Mouse (Mus musculus): Measurements from ENCODE around the gene Cyp2e1.
"Not testable (repeated sequence)": the region's sequence is repeated elsewhere in the genome, so short reads cannot be mapped to it uniquely, and the experiment has no call there.

Gene Cyp2e1

DNA sequence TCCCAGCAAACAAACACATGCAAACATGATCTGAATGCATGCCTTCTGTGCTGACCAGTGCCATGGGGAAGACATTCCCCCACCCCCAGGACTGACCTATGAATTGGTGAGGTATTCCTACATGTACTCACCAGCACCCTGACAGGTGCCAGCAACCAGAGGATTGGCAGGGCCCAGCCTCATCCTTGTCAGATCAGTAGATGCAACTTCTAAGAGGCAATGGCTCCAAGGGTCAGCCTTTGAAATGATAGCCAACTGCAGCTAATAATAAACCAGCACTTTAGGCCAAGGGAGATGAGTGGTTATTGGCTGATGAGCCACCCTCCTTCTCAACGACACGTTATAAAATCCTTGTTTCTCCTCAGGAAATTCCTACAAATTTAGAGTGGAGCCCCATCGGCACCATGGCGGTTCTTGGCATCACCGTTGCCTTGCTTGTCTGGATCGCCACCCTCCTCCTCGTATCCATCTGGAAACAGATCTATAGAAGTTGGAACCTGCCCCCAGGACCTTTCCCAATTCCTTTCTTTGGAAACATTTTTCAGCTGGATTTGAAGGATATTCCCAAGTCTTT is at the start of gene Cyp2e1:
Gene Cyp2e1, plus strand, starts transcription at position 293 of the 574 bp plus-strand sequence.
- no peak for DNase-seq (ENCODE audit: low spot score)

DNA sequence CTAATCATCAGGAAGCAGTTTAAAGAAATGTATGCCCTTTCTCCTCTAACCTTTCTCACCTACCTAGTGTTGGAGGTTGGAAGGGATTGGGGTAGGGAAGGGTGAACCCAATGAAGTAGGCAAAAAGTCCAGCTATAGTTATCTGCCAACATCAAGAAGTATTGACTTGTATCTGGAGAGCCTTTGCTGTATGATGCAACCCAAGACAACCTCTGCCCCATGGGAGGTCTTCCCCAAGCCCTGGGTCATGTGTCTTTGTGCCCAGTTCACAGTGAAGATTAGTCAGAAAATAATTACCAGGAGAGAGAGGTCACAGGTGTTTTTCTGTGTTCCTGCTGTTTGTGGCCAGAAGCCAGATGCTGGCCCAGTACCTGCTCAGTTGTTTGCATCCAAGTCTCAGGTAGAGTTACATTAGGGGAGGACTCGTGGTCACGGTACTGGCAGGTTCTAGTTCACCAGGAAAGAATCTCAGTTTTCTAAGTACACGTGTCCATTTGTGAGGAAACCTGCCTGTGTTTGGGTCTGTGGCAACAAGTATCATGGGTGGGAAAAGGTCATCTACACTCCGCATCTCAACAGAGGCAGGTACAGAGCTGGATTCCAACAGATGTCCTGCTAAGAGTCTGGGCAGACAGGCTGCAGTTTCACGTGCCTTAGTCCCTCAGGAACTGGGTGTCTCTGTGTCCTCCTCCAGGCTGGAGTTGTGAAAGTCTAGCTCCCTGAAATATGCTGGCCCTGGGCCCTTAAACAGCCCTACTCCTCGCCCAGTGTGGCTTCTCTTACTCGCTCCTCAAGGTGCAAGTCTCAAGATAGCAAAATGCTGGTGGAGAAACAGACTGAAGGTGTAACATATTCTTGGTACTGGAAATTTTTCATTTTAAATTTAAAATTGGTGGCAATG is 46.1 kb upstream of the Cyp2e1 start:
- DNase-seq (ENCODE audit: low spot score), result no peak

- DNase-seq (ENCODE audit: low spot score), result no peak
Observed at GRCm38 (mm10) chr7:140721095-140721494, 42.4 kb upstream of the Cyp2e1 start.

DNA sequence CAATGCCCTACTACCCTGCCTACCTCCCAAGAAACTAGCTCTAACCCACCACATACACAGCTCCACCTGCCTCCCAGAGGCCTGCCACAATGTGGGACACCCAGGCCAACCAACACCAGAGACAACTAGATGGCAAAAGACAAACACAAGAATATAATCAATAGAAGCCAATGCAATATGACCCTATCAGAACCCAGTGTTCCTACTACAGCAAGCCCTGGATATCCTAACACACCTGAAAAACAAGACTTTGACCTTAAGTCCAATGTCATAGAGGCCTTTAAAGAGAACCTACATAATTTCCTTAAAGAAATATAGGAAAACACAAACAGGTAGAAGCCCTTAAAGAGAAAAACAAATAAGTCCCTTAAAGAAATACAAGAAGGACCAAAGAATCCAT is 38.0 kb upstream of the Cyp2e1 start:
- no peak for DNase-seq (ENCODE audit: low spot score)

DNA sequence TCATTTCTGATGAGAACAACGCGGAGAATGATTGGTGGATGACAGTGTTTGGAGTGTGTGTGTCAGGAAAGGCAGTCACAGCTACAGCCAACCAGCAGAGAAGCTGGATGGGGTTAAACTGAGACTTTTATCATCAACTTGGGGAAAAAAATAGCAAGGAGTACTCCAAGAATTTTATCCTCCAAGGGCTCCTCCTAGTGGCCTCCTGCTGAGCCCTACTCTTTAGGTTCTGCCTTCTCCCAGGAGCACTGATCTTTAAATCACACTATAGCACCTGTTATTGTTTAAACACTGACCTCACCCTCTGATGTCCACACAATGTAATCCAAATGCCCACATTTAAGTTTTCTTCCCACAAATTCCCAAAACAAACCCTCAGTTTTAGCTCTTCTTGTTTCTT is 30.4 kb upstream of the Cyp2e1 start:
- no peak for DNase-seq (ENCODE audit: low spot score)

DNA sequence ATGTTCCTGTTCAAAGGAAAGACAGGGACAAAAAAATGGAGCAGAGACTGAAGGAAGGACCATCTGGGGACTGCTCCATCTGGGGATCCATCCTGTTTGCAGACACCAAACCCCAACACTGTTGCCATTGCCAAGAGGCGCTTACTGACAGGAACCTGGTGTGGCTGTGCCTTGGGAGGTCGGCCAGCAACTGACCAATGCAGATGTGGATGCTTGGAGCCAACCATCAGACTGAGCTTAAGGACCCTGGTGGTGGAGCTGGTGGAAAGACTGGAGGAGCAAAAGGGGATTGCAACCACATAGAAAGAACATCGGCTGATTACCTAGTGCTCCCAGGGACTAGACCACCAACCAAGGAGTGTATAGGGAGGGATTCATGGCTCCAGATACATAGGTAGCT is 16.1 kb upstream of the Cyp2e1 start:
- no peak for DNase-seq (ENCODE audit: low spot score)

DNA sequence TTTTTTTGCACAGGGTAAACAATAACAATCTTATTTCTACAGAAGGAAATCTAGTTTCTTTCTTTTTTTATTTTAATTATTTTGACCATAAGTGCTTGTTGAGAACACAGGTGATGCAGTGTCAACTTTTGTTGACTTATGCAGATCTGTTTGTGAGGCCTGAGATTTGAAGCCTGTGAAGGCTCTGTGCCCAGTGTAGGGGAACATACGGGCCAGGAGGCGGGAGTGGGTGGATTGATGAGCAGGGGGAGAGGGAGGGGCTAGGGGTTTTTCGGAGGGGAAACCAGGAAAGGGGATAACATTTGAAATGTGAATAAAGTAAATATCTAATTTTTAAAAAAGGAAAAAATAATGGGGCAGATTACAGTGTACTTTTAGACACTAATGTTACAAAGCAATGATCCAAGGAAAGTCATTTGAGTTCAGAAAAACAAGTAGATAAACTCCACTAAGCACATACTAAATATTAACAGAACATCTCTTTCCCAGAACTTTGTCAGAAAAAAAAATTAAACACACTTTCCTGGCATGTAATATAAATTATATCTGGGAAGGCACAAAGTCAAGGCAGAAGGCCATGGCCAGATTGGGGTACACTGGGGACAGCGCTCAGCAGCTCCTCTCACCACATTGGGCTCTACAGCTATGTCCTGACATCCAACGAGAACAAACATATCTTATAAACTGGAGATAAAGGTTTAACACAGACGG is 15.3 kb upstream of the Cyp2e1 start:
- no peak for DNase-seq (ENCODE audit: low spot score)

DNA sequence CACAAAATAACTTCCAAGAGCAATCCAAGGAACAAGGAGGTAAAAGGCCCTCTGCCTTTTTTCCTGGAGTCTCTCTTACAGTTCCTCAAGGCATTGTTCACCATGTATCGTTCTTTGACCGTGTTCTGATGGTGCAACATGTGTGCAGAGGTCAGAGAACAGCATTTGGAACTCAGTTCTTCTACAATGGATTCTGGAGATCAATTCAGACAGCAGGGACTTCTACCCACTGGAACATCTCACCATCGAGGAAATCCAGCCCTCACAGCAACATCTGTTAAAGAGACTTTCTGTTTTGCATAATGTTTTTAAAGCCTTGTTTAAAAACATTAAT is 14.7 kb upstream of the Cyp2e1 start:
- DNase-seq (ENCODE audit: low spot score), result no peak

- no peak for DNase-seq (ENCODE audit: low spot score)
Observed at GRCm38 (mm10) chr7:140754556-140754955, 9.0 kb upstream of the Cyp2e1 start.

GRCm38 (mm10) chr7:140756151-140756854 is 7.2 kb upstream of the Cyp2e1 start:
- no peak for DNase-seq (ENCODE audit: low spot score)

DNA sequence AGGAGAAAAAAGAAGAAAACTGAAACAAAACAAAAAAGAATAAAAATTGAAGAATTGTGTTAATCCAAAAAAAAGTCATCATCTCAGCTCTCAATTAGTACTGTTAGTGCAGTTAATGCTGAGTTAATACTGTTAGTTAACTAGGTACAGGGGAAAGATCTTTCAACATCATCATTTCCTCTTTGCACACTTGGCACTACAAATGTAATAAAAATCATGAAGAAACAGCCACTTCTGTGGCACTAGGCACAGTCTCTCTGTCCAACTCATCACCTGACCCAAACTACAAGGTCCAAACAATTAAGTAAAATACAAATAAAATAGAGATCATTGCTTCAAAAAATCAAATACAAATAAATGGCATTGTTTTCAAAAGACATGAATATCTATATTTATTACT is 2.9 kb upstream of the Cyp2e1 start:
- no peak for DNase-seq (ENCODE audit: low spot score)

GRCm38 (mm10) chr7:140765391-140765790 is 1.9 kb downstream of the Cyp2e1 start:
- not testable (repeated sequence) for DNase-seq (ENCODE audit: low spot score)

- DNase-seq (ENCODE audit: low spot score), result no peak
Observed at GRCm38 (mm10) chr7:140765888-140766739, 2.6 kb downstream of the Cyp2e1 start.

DNA sequence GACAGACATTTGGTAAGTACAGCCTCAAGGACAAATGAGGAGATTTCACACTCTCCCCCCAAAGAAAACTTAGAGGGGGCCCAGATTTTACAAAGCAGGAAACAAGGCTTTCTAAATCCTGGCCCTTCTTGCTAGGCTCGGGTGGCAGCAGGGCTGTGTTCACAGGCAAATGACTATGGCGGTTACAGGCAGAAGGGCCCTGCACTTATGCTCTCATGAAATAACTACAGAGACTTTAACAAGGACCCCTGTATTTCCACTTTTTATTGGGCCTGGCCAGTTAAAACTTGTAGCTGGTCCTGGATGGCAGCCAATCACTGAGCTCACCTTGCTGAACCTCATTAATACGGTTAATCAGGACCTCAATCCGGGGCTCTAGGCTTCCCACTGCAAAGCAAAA is 17.0 kb downstream of the Cyp2e1 start:
- no peak for DNase-seq (ENCODE audit: low spot score)

DNA sequence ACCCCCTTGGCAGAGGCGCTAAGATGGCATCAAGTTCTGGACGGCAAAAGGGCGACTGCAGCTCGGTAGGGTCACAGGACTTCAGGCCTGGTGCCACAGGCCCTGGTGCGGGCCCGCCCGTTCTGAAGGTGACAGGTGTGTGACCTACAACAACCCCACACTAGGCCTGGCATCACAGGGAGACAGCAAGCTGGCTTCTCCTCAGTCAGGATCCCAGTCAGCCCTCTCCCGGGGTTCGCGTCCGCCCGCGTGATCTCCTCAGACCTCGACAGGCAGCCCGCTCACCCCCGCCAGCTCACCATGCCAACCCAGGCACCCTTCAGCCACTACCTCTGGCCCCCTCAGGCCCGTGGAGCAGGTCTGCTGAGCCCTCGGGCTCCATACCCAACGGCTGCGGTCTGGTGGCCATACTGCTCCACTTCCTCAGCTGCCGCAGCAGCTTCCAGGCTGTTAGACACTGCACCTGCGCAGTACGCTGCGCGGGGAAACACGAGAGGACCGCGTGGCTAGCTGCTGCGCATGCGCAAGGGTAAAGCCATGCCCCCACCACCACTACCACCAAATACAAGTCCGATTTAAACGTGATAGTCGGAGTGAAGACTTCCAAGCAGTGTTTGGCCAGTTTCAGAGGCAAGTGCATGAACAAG is 24.0 kb downstream of the Cyp2e1 start, which contains the start of gene Syce1:
Gene Syce1, minus strand, starts transcription at position 447 of the 647 bp plus-strand sequence.
- DNase-seq (ENCODE audit: low spot score), result no peak

GRCm38 (mm10) chr7:140788053-140788435 is 24.5 kb downstream of the Cyp2e1 start:
- DNase-seq (ENCODE audit: low spot score), result no peak

DNA sequence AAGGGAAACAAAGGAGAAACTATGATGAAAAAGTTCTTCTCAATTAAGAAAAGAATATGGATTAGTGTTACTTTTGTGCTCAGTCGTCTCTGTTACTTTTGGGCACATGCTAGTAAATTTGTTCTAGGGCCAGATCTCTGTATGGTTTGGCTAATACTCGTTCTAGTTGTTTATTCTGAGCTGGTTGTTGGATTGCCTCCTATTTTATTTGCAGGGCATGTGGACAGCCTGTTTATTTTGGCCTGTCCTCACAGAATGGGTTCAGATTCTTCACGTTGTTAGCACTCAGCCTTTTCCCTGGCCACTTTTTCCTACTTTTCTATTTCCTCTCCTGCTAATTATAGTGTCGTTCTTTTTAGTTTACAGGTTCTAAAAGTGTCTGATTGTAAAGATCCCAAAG is 30.0 kb downstream of the Cyp2e1 start:
- no peak for DNase-seq (ENCODE audit: low spot score)

DNA sequence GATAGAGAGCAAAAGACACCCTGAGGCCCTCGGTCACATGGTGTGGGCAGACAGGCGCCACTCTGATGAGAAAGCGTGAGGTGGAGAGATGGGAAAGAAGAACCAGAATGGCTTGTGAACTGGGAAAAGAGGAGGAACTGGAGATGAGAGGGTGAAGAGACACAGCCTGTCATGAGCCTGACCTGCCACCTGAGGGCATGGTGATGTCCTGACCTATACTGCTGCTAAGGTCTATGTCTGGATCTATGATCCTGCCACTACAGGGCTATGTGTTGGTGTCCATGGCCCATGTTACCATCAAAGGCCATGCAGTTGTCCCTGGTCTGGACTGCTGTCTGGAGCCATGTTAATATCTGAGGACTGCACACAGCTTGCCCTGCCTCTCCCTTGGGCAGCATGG is 34.1 kb downstream of the Cyp2e1 start:
- no peak for DNase-seq (ENCODE audit: low spot score)

GRCm38 (mm10) chr7:140798212-140798611 is 34.7 kb downstream of the Cyp2e1 start:
- no peak for DNase-seq (ENCODE audit: low spot score)

DNA sequence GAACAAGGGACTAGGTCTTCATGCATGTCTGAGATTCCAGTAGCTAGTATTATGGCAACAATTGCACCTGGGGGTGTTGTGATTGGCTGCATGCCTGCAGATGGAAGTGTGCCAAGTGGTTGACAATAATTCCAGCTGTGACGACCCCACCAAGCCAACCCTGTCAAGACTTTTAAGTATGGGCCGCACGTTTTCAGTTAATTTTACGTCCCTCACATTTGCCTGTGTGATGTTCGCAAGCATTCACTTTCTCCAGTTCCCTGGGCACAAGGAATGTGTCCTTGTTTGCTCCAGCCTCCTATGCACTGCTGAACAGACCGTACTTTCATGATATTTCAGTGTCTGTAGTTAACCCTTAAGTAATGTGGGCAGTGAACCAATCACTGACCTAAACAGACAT is 39.1 kb downstream of the Cyp2e1 start:
- no peak for DNase-seq (ENCODE audit: low spot score)

DNA sequence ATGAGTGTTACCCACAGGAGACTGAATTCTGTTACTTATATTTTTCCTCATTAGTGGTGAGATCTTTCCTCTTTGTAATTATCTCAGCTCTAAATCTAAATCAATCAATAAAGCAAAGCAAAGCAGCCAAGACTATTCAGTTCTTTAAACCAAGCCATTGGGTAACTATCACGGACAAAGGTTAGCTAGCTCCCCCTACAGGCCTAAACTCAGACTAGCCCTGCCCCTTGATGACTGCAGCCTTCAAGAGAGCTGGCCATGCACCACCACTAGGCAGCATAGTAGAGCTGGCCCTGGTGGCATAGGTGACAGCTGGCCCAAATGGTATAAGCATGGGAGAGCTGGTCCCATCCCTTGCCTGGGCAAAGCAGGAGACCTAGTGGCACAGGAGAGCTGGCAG is 42.2 kb downstream of the Cyp2e1 start:
- DNase-seq (ENCODE audit: low spot score), result peak; percentile 69

Measured in layer of hippocampus, adult 9-10 months (tissue).